Mouse (Mus musculus): ENCODE data around the gene Ppp2r2c.

The Ppp2r2c gene

DNA sequence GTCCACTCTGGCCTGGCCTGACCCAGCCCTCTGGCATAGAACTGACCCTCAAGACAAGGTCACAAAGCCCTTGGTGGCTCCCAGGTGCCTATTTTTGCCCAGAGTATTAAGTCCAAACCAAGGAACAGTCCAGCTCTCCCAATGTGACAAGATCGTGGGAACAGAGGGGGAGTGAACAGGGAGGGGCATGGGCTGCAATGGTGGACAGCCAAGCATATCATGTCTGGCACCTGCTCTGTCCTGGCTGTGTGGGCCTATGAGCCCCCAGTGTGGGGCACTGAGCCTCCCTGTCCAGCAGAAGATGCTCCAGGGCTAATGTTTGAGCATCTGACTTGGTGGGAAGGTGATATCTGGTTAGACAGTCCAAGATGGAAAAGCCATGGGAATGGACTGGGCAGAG lies 118.3 kb downstream of the Ppp2r2c start:
- no peak for DNase-seq (ENCODE audit: low spot score in 2 of 2)

GRCm38 (mm10) chr5:36988124-36988780 lies 119.9 kb downstream of the Ppp2r2c start:
- DNase-seq (ENCODE audit: low spot score in 2 of 2) = no peak

GRCm38 (mm10) chr5:36988781-36989624 lies 120.7 kb downstream of the Ppp2r2c start, which contains the start of gene Wfs1:
Wfs1 (minus strand) TSS chr5:36989205.
- DNase-seq (ENCODE audit: low spot score in 2 of 2) = peak; percentile 84 to 89

DNA sequence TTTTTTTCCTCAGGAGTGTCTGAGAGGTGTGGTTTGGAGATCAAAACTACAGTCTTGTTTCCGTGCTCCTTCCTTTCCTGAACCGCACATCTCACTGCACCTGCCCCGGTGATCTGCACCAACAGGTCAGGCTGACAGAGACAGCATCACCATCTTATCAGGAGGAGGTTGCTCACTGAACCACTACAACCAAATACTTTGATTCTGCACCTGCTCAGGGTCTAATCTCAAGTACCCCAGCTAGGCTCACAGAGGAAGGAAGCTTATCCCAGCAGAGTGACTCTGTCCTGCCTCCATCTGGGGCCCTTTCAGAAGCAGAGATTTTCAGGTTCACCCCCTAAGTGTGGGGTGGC lies 121.3 kb downstream of the Ppp2r2c start:
- DNase-seq (ENCODE audit: low spot score in 2 of 2) = no peak

- no peak for DNase-seq (ENCODE audit: low spot score in 2 of 2)
Measured at GRCm38 (mm10) chr5:36990196-36990595, 121.9 kb downstream of the Ppp2r2c start.

- DNase-seq (ENCODE audit: low spot score in 2 of 2) = no peak
Measured at GRCm38 (mm10) chr5:36990631-36991350, 122.5 kb downstream of the Ppp2r2c start.

- peak in 1 of 2 experiments; percentile 10 for DNase-seq (ENCODE audit: low spot score in 2 of 2)
Measured at GRCm38 (mm10) chr5:36996410-36996809, 128.1 kb downstream of the Ppp2r2c start.

- DNase-seq (ENCODE audit: low spot score in 2 of 2) = no peak
Measured at GRCm38 (mm10) chr5:36997996-36998395, 129.7 kb downstream of the Ppp2r2c start.

DNA sequence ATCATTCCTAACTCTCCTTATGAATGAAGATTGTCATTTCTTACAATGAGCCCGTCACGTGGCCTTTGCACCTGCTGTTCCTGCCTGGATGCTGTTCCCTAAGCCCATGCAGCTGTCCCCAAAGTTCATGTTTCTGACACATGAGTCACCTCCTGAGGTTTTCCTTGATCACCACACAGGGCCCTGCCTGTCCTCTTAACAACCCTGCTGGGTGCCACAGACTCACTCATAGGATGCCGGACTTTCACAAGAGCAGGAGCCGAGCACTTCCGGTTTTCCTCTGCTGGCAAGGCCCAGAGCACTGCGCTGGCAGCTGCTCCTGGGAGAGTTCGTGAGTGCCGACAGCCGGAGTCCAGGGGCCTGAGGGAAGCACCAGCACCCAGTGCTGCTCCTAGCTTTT lies 132.7 kb downstream of the Ppp2r2c start:
- no peak for DNase-seq (ENCODE audit: low spot score in 2 of 2)

- peak; percentile 81 to 83 for DNase-seq (ENCODE audit: low spot score in 2 of 2)
Measured at GRCm38 (mm10) chr5:37002001-37002400, 133.7 kb downstream of the Ppp2r2c start.

Measured in frontal cortex, postnatal 25 days (tissue).